Mouse (Mus musculus): Measurements from ENCODE around the gene AC124502.3. TPM values are rescaled to one million over a fixed set of nuclear protein-coding genes. Genes with fewer than 3 reads are reported as not detected.
"Not testable (repeated sequence)": the region's sequence is repeated elsewhere in the genome, so short reads cannot be mapped to it uniquely, and the experiment has no call there.

AC124502.3 gene
- polyA plus RNA-seq, 1 experiment: 0.34 TPM

- DNase-seq (ENCODE audit: low read depth): no peak
These were observed 45.5 kb downstream of the AC124502.3 start for GRCm38 (mm10) chr19:5083961-5084833.

GRCm38 (mm10) chr19:5084834-5085144, 46.1 kb downstream of the AC124502.3 start:
- no peak for DNase-seq (ENCODE audit: low read depth)

GRCm38 (mm10) chr19:5085145-5085863, 46.6 kb downstream of the AC124502.3 start, which contains the start of gene Tmem151a:
Gene Tmem151a, minus strand, starts transcription at chr19:5085531.
- no peak for DNase-seq (ENCODE audit: low read depth)

GRCm38 (mm10) chr19:5086533-5086932, 47.8 kb downstream of the AC124502.3 start:
- DNase-seq (ENCODE audit: low read depth): not testable (repeated sequence)

GRCm38 (mm10) chr19:5087884-5088728, 49.4 kb downstream of the AC124502.3 start, which contains the start of gene Yif1a:
Gene Yif1a, plus strand, starts transcription at chr19:5088538.
- DNase-seq (ENCODE audit: low read depth): peak; percentile 96

- no peak for DNase-seq (ENCODE audit: low read depth)
These were observed 50.6 kb downstream of the AC124502.3 start for GRCm38 (mm10) chr19:5089324-5089723.

GRCm38 (mm10) chr19:5092083-5092482, 53.4 kb downstream of the AC124502.3 start:
- DNase-seq (ENCODE audit: low read depth): no peak

GRCm38 (mm10) chr19:5093481-5094242, 55.0 kb downstream of the AC124502.3 start:
- no peak for DNase-seq (ENCODE audit: low read depth)

- DNase-seq (ENCODE audit: low read depth): no peak
These were observed 55.5 kb downstream of the AC124502.3 start for GRCm38 (mm10) chr19:5094243-5094632.

GRCm38 (mm10) chr19:5094746-5095417, 56.2 kb downstream of the AC124502.3 start:
- no peak for DNase-seq (ENCODE audit: low read depth)

- DNase-seq (ENCODE audit: low read depth): no peak
These were observed 57.3 kb downstream of the AC124502.3 start for GRCm38 (mm10) chr19:5095887-5096474.

- DNase-seq (ENCODE audit: low read depth): no peak
These were observed 59.1 kb downstream of the AC124502.3 start for GRCm38 (mm10) chr19:5097521-5098362.

- DNase-seq (ENCODE audit: low read depth): no peak
These were observed 59.9 kb downstream of the AC124502.3 start, which contains the start of gene Cnih2 for GRCm38 (mm10) chr19:5098363-5099143. Gene Cnih2, minus strand, starts transcription at chr19:5098521.

Other genes with a start within 250 kb of the AC124502.3 start
- 37.5 and 38.3 TPM in 2 replicates for gene Rbm4, start 245.0 kb upstream of the AC124502.3 start, polyA plus RNA-seq (2012; rRNA removed)
- gene Gm21992, start 227.3 kb upstream of the AC124502.3 start, polyA plus RNA-seq (2012; rRNA removed): 15.7 and 22.5 TPM in 2 replicates
- 33.6 and 35.1 TPM in 2 replicates for gene Rbm14, start 227.3 kb upstream of the AC124502.3 start, polyA plus RNA-seq (2012; rRNA removed)
- 50.6 and 67.6 TPM in 2 replicates for gene Ccs, start 199.6 kb upstream of the AC124502.3 start, polyA plus RNA-seq (2012; rRNA removed)
- 0.22 and 0.36 TPM in 2 replicates for gene Ccdc87, start 199.5 kb upstream of the AC124502.3 start, polyA plus RNA-seq (2012; rRNA removed)
- 96.1 and 114 TPM in 2 replicates for gene Ctsf, start 183.8 kb upstream of the AC124502.3 start, polyA plus RNA-seq (2012; rRNA removed)
- gene Actn3, start 161.0 kb upstream of the AC124502.3 start, polyA plus RNA-seq (2012; rRNA removed): 3.0 and 4.9 TPM in 2 replicates
- gene Zdhhc24, start 160.2 kb upstream of the AC124502.3 start, polyA plus RNA-seq (2012; rRNA removed): 31.4 and 38.7 TPM in 2 replicates
- gene Bbs1, start 132.3 kb upstream of the AC124502.3 start, polyA plus RNA-seq (2012; rRNA removed): 4.2 and 6.4 TPM in 2 replicates
- gene Dpp3, start 110.6 kb upstream of the AC124502.3 start, polyA plus RNA-seq (2012; rRNA removed): 87.4 and 96.6 TPM in 2 replicates
- gene Peli3, start 95.8 kb upstream of the AC124502.3 start, polyA plus RNA-seq (2012; rRNA removed): 5.1 and 6.7 TPM in 2 replicates
- 37.4 and 39.9 TPM in 2 replicates for gene Mrpl11, start 76.7 kb upstream of the AC124502.3 start, polyA plus RNA-seq (2012; rRNA removed)
- gene Npas4, start 48.6 kb upstream of the AC124502.3 start, polyA plus RNA-seq (2012; rRNA removed): 1.0 and 1.2 TPM in 2 replicates
- gene Slc29a2, start 15.0 kb upstream of the AC124502.3 start, polyA plus RNA-seq (2012; rRNA removed): 4.3 and 5.1 TPM in 2 replicates
- 28.6 and 30.4 TPM in 2 replicates for gene B4gat1, start 65 bp upstream of the AC124502.3 start, polyA plus RNA-seq (2012; rRNA removed)
- 33.0 TPM in 2 replicates for gene Brms1, start 2.5 kb downstream of the AC124502.3 start, polyA plus RNA-seq (2012; rRNA removed)
- 5.3 and 7.8 TPM in 2 replicates for gene Rin1, start 11.6 kb downstream of the AC124502.3 start, polyA plus RNA-seq (2012; rRNA removed)
- gene Cd248, start 29.2 kb downstream of the AC124502.3 start, polyA plus RNA-seq (2012; rRNA removed): 27.7 and 39.6 TPM in 2 replicates
- 2.9 and 3.4 TPM in 2 replicates for gene Tmem151a, start 46.6 kb downstream of the AC124502.3 start, polyA plus RNA-seq (2012; rRNA removed)
- 174 and 196 TPM in 2 replicates for gene Yif1a, start 49.6 kb downstream of the AC124502.3 start, polyA plus RNA-seq (2012; rRNA removed)
- gene Cnih2, start 59.6 kb downstream of the AC124502.3 start, polyA plus RNA-seq (2012; rRNA removed): 0.93 and 2.4 TPM in 2 replicates
- 240 and 272 TPM in 2 replicates for gene Rab1b, start 68.2 kb downstream of the AC124502.3 start, polyA plus RNA-seq (2012; rRNA removed)
- gene Klc2, start 79.7 kb downstream of the AC124502.3 start, polyA plus RNA-seq (2012; rRNA removed): 34.7 and 39.3 TPM in 2 replicates
- gene Pacs1, start 234.2 kb downstream of the AC124502.3 start, polyA plus RNA-seq (2012; rRNA removed): 21.8 and 27.9 TPM in 2 replicates

All from gonadal fat pad, adult 2 months (tissue).